25 mouse cellular contexts compared by ENCODE assay signal in the genomic region with DNA sequence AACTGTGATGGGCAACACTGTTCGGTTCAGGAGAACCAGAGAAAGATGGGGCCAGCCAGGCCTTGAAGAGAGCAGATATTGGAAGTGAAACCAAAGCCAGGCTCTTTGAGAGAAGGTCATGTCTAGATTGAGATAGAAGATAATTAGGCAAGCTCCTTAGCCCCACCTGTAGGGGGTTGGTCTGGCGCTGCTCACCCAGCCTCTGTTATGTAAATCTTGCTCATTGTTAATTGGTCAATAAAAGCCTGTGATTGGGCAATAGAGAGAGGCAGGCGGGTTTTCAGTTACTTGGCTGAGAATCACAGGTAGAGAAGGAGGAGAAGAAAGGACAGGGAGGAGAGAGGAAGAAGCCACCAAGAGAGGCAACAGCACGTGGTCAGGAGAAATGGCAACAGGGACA. TPM values are rescaled to one million over a fixed set of nuclear protein-coding genes. Genes with fewer than 3 reads are reported as not detected.
"Had no signal": no experiment of that assay in that cellular context is flagged by ENCODE, and none has a peak within 500 bp of the region (broad histone marks: within the 10 kb centered on the region; RNA-seq: fewer than 3 reads in every experiment).

No protein-coding gene starts in this region.

- H3K4me2 ChIP-seq: limb, embryonic 13.5 days; liver, embryonic 12.5 days; liver, embryonic 15.5 days; lung, embryonic 15.5 days; midbrain, embryonic 11.5 days had no signal

- H3K4me3 ChIP-seq: layer of hippocampus, adult 2 months; limb, embryonic 10.5 days; limb, embryonic 13.5 days; liver, embryonic 12.5 days; liver, embryonic 15.5 days; lung, embryonic 15.5 days had no signal

- H3K9ac ChIP-seq: limb, embryonic 13.5 days; liver, embryonic 12.5 days; liver, embryonic 15.5 days; lung, embryonic 15.5 days had no signal

- H3K9me3 ChIP-seq: limb, embryonic 10.5 days; limb, embryonic 13.5 days; liver, embryonic 12.5 days; liver, embryonic 15.5 days; lung, embryonic 15.5 days had no signal

- DNase-seq: kidney, postnatal 25 days; liver; lung, adult 18-20 months; lung, postnatal 10 days; lung, postnatal 36 days; midbrain, embryonic 14.5 days; right cerebral cortex, adult 18-20 months; right cerebral cortex, postnatal 14 days; right cerebral cortex, postnatal 4 days; thymus, adult 2 months; thymus, postnatal 25 days had no signal

- H3K27me3 ChIP-seq: limb, embryonic 13.5 days; liver, embryonic 12.5 days; liver, embryonic 15.5 days; lung, embryonic 15.5 days had no signal

- H3K27ac ChIP-seq: kidney, postnatal 0 days; layer of hippocampus, adult 2 months; limb, embryonic 10.5 days; limb, embryonic 13.5 days; liver, embryonic 12.5 days; liver, embryonic 15.5 days; lung, embryonic 15.5 days; stomach, postnatal 0 days had no signal

- ATAC-seq: liver, embryonic 12.5 days had no signal

- H3K4me1 ChIP-seq: liver, embryonic 15.5 days had no signal

RNA-seq across cellular contexts. Expression of a gene that starts 53.6 kb away (rescaled TPM):
- polyA plus RNA-seq: kidney, embryonic 14.5 days; limb, embryonic 10.5 days; liver, embryonic 12.5 days; lung, embryonic 15.5 days; midbrain, embryonic 14.5 days; midbrain, postnatal 0 days; neural tube, embryonic 11.5 days; neural tube, embryonic 14.5 days; stomach, embryonic 14.5 days; stomach, postnatal 0 days had no signal
